Mouse (Mus musculus): ENCODE results near the gene Arhgef3.

The Arhgef3 gene

GRCm38 (mm10) chr14:27446963-27447362, 332.3 kb downstream of the Arhgef3 start:
- no peak for DNase-seq
